8 mouse cellular contexts compared by ENCODE assay signal in the genomic region with DNA sequence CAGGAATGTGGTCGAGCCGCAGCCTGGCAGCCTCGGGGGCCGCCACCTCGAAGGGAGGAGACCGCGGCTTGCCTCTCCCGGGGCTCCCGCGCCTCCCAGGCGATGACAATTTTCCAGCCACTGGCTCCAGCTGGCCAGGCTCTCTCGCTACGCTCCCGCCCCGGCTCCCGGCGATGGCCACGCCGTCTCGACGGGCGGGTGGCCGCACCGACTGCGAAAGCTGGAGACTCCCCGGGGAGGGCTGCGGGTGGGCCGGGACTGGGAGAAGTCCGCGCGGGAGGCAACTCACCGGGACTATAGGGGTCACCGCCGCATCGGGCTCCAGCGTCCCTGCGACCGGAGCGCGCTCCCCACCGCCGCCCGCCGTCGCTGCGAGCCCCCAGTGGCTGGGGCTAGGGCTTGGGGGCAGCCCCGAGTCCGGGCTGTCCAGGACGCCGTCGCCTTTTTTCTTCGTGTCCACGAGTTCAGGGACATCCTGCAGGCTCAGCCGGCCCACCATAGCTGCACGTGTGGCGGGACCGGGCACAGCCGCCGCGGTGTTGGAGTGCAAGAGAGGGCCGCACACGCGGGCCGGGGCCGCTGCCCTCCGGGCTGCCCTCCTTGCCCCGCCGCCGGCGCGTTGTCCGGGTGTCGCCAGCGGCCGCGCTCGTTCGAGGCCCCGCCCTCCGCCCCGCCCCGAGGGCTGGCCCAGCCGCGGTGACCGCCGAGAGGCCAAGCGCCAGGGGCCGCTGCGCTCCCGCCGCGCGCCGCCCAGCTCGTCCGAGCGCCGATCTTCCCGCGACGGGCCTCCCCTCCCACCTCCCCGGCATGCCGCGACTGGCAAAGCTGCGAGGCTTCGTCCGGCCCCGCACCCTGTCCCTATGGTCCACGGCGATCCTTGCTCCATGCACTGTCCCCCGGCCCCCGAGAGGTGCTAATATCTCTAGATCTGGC. TPM values are rescaled to one million over a fixed set of nuclear protein-coding genes. Genes with fewer than 3 reads are reported as not detected.
DNase-seq lines count a peak whose midpoint lies in the region; ATAC-seq and TF ChIP-seq lines count a peak whose summit lies in the region.

A gene (minus strand): TSS at position 644 of the 933 bp plus-strand sequence.

- peaks cover 6% of the 10 kb centered on the region; the same call in 1 of the 2 replicates for H3K36me3 ChIP-seq in intestine, embryonic 15.5 days
- peaks cover 16% of the 10 kb centered on the region for H3K36me3 ChIP-seq in limb, embryonic 12.5 days
- no peaks in the 10 kb centered on the region for H3K36me3 ChIP-seq in midbrain, embryonic 14.5 days (ENCODE audit: control insufficient read depth, insufficient read depth, low read length)
- peaks cover 10% of the 10 kb centered on the region; the same call in 1 of the 2 replicates for H3K36me3 ChIP-seq in small intestine, adult 2 months (ENCODE audit: control insufficient read depth, insufficient read depth, low read length)

- TF ChIP-seq POLR2A in small intestine, adult 2 months (IDR thresholded peaks at IDR 0.05; ENCODE audit: low read depth, low read length): peak; percentile 59; the same call in 1 of the 2 replicates

- H3K9me3 ChIP-seq in intestine, embryonic 15.5 days: no peaks in the 10 kb centered on the region
- no peaks in the 10 kb centered on the region for H3K9me3 ChIP-seq in limb, embryonic 12.5 days
- no peaks in the 10 kb centered on the region for H3K9me3 ChIP-seq in midbrain, embryonic 14.5 days (ENCODE audit: control insufficient read depth, low read length)

- H3K4me2 ChIP-seq in intestine, embryonic 15.5 days (replicated peaks): peak within 1 kb of the TSS; percentile 80
- peak within 1 kb of the TSS; percentile 89 for H3K4me2 ChIP-seq in limb, embryonic 12.5 days
- H3K4me2 ChIP-seq in midbrain, embryonic 14.5 days (ENCODE audit: low read length): peak within 1 kb of the TSS; percentile 92

- peak; percentile 67 for DNase-seq in layer of hippocampus, adult 11-12 months (ENCODE audit: low spot score)
- no peak for DNase-seq in layer of hippocampus, adult 9-10 months (ENCODE audit: low spot score)
- DNase-seq in embryo, embryonic 11.5 days (ENCODE audit: low read depth, low spot score): peak; percentile 77
- peak; percentile 92 to 93 for DNase-seq in gastrocnemius, postnatal 4 days (ENCODE audit: low spot score in 2 of 2)
- DNase-seq in midbrain, embryonic 14.5 days: peak; percentile 86

- H3K4me3 ChIP-seq in intestine, embryonic 15.5 days (replicated peaks): peak within 1 kb of the TSS; percentile 59
- peak within 1 kb of the TSS; percentile 86 for H3K4me3 ChIP-seq in limb, embryonic 12.5 days (replicated peaks)
- peak within 1 kb of the TSS; percentile 57 for H3K4me3 ChIP-seq in midbrain, embryonic 14.5 days (replicated peaks; ENCODE audit: low read depth, low read length)
- H3K4me3 ChIP-seq in small intestine, adult 2 months (ENCODE audit: low read depth, low read length): peak within 1 kb of the TSS; percentile 94

- ATAC-seq in intestine, embryonic 15.5 days: peak; percentile 95
- ATAC-seq in limb, embryonic 12.5 days (ENCODE audit: insufficient number of reproducible peaks, insufficient read depth, low FRiP score, low TSS enrichment, low read depth): peak; percentile 89
- peak; percentile 77 for ATAC-seq in midbrain, embryonic 14.5 days (ENCODE audit: low FRiP score, low TSS enrichment)

- H3K9ac ChIP-seq in intestine, embryonic 15.5 days: peak within 1 kb of the TSS; percentile 82
- peak within 1 kb of the TSS; percentile 81 for H3K9ac ChIP-seq in limb, embryonic 12.5 days (replicated peaks)
- peak within 1 kb of the TSS; percentile 60 for H3K9ac ChIP-seq in midbrain, embryonic 14.5 days (replicated peaks; ENCODE audit: low read length)

- peak within 1 kb of the TSS; percentile 70 for H3K27ac ChIP-seq in intestine, embryonic 15.5 days
- H3K27ac ChIP-seq in limb, embryonic 12.5 days: peak within 1 kb of the TSS; percentile 82
- H3K27ac ChIP-seq in midbrain, embryonic 14.5 days (replicated peaks; ENCODE audit: low read depth, low read length): no peak within 1 kb of the TSS
- peak within 1 kb of the TSS; percentile 40; the same call in 1 of the 2 replicates for H3K27ac ChIP-seq in small intestine, adult 2 months (ENCODE audit: insufficient read depth, low read depth, low read length)

- peaks cover 21% of the 10 kb centered on the region for H3K4me1 ChIP-seq in intestine, embryonic 15.5 days (replicated peaks)
- peaks cover 40% of the 10 kb centered on the region for H3K4me1 ChIP-seq in limb, embryonic 12.5 days (replicated peaks)
- H3K4me1 ChIP-seq in midbrain, embryonic 14.5 days (ENCODE audit: control insufficient read depth, insufficient read depth, low read length): peaks cover 11% of the 10 kb centered on the region
- peaks cover 7% of the 10 kb centered on the region for H3K4me1 ChIP-seq in small intestine, adult 2 months (ENCODE audit: control insufficient read depth, insufficient read depth, insufficient read length, low read length)

- WGBS in intestine, embryonic 15.5 days: under 1% methylated on average over 99 of the region's 112 CpGs
- under 1% methylated on average over 91 of the region's 112 CpGs for WGBS in limb, embryonic 12.5 days
- WGBS in midbrain, embryonic 14.5 days: under 1% methylated on average over 98 of the region's 112 CpGs
- under 1% methylated on average over 110 of the region's 112 CpGs for whole genome bisulfite sequencing in small intestine, adult 2 months

- peak; percentile 50 for TF ChIP-seq CTCF in small intestine, adult 2 months (IDR thresholded peaks at IDR 0.05; ENCODE audit: extremely low read depth, insufficient read length, insufficient replicate concordance, low read depth, low read length)

- H3K27me3 ChIP-seq in intestine, embryonic 15.5 days (replicated peaks): no peaks in the 10 kb centered on the region
- peaks cover 6% of the 10 kb centered on the region; the same call in 1 of the 2 replicates for H3K27me3 ChIP-seq in limb, embryonic 12.5 days
- no peaks in the 10 kb centered on the region; the same call in none of the 2 replicates for H3K27me3 ChIP-seq in midbrain, embryonic 14.5 days (ENCODE audit: control insufficient read depth, insufficient read depth, low read length)
- H3K27me3 ChIP-seq in small intestine, adult 2 months (ENCODE audit: control insufficient read depth, insufficient read depth, low read length): no peaks in the 10 kb centered on the region

RNA-seq across cellular contexts. Expression of the gene that starts here (rescaled TPM):
- 10 to 100 TPM; 50.1 to 59.2 TPM for total RNA-seq in gastrocnemius, postnatal 4 days (2021)
- 51.8 and 52.0 TPM in 2 replicates for polyA plus RNA-seq in intestine, embryonic 15.5 days (2015; fragmentation: Nextera tagmentation; extraction: Ambion mirVana)
- 50.9 and 54.0 TPM in 2 replicates for polyA plus RNA-seq in limb, embryonic 12.5 days (2016; fragmentation: Nextera tagmentation; extraction: Ambion mirVana)
- polyA plus RNA-seq in midbrain, embryonic 14.5 days (2014; fragmentation: Nextera tagmentation; extraction: Ambion mirVana): 6.3 and 7.7 TPM in 2 replicates
- 21.3 and 21.5 TPM in 2 replicates for polyA plus RNA-seq in small intestine, adult 2 months (2012; rRNA removed)
